Mouse (Mus musculus) heart, postnatal 0 days (tissue): ENCODE results near the gene Gm37240. TPM values are rescaled to one million over a fixed set of nuclear protein-coding genes. Genes with fewer than 3 reads are reported as not detected.

Experiments used
- ATAC-seq: fragments of 200-750 bp; cut with Nextera tagmentation; 2 replicates; pipeline ENCODE4 v1.8.0; 2017; ENCODE audit warnings: low read depth, moderate number of reproducible peaks, moderate library complexity; ENCODE audit not compliant: insufficient read depth
- DNase-seq: peaks from one replicate; pipeline ENCODE4 v3.0.0-alpha.2; 2016; ENCODE audit warnings: low spot score
- H3K27ac ChIP-seq: fragments of 300-500 bp; sonication (generic); 2 replicates; pipeline ENCODE4 v1.5.1; 2014; ENCODE audit warnings: low read depth, mild to moderate bottlenecking
- H3K27me3 ChIP-seq: fragments of 300-500 bp; sonication (generic); 2 replicates; pipeline ENCODE4 v1.6.1; 2014; ENCODE audit warnings: low read length, mixed read lengths; ENCODE audit not compliant: control insufficient read depth, insufficient read depth
- H3K36me3 ChIP-seq: fragments of 300-500 bp; sonication (generic); replicated peaks from 2 replicates; pipeline ENCODE4 v1.6.1; 2014; ENCODE audit warnings: low read length, mixed read lengths; ENCODE audit not compliant: control insufficient read depth, insufficient read depth
- H3K4me1 ChIP-seq: fragments of 300-500 bp; sonication (generic); 2 replicates; pipeline ENCODE4 v1.6.1; 2014; ENCODE audit warnings: antibody characterized with exemption; ENCODE audit not compliant: control insufficient read depth, insufficient read depth
- H3K4me2 ChIP-seq: fragments of 300-500 bp; sonication (generic); 2 replicates; pipeline ENCODE4 v1.6.1; 2014; ENCODE audit warnings: low read depth, mild to moderate bottlenecking, low read length, moderate library complexity
- H3K4me3 ChIP-seq: fragments of 300-500 bp; sonication (generic); 2 replicates; pipeline ENCODE4 v1.5.1; 2014; ENCODE audit warnings: low read depth, low read length
- H3K9ac ChIP-seq: fragments of 300-500 bp; sonication (generic); replicated peaks from 2 replicates; pipeline ENCODE4 v1.6.1; 2014; ENCODE audit warnings: low read depth, low read length, mixed read lengths
- H3K9me3 ChIP-seq: fragments of 300-500 bp; sonication (generic); replicated peaks from 2 replicates; pipeline ENCODE4 v1.6.1; 2016; ENCODE audit warnings: low read length; ENCODE audit not compliant: control insufficient read depth
- CTCF ChIP-seq: IDR thresholded peaks from 2 replicates; pipeline ENCODE4 v1.5.1; 2016; ENCODE audit warnings: antibody characterized with exemption, control low read depth, low read depth
- EP300 ChIP-seq: IDR thresholded peaks from 2 replicates; pipeline ENCODE4 v1.6.1; 2016; ENCODE audit warnings: antibody characterized with exemption, low read depth
- WGBS: fragments of 180-500 bp; shearing (Covaris S2); extraction: QIAGEN DNeasy Blood & Tissue Kit; methylation state at CpG from one replicate; pipeline ENCODE4 v1.1.7; 2014; 5-methylcytosine and 5-hydroxymethylcytosine counted together
- polyA plus RNA-seq: library from polyadenylated mRNA; unstranded; fragments of >200 nt; fragmentation: Nextera tagmentation; extraction: Ambion mirVana; gene quantifications from 2 replicates; pipeline ENCODE4 v1.2.1, GENCODE M21; 2015
- total RNA-seq: library from RNA; depleted of rRNA; stranded (reverse); fragments of >200 nt; gene quantifications from 2 replicates; pipeline ENCODE4 v1.2.3, GENCODE M21; 2014; ENCODE audit warnings: low replicate concordance

The Gm37240 gene
- total and polyA plus RNA-seq, 2 experiments from 2014 or later = 21.7 to 72.1 TPM

- no peak overlapping the region for H3K4me2 ChIP-seq
- no peak overlapping the region for H3K9ac ChIP-seq
- no peaks in the 10 kb centered on the region for H3K9me3 ChIP-seq
- H3K4me1 ChIP-seq = no peaks in the 10 kb centered on the region
- no peak overlapping the region for H3K27ac ChIP-seq
- H3K4me3 ChIP-seq = no peak overlapping the region
- DNase-seq (no peak), ATAC-seq (no peak)
- no peaks in the 10 kb centered on the region for H3K27me3 ChIP-seq
- 89% methylated on average over 2 of the region's 2 CpGs for WGBS
- TF ChIP-seq CTCF (no peak), EP300 (no peak)
- H3K36me3 ChIP-seq = peaks cover 27% of the 10 kb centered on the region
These were observed 1385.2 kb downstream of the Gm37240 start for GRCm38 (mm10) chr3:84502101-84502500.

DNA sequence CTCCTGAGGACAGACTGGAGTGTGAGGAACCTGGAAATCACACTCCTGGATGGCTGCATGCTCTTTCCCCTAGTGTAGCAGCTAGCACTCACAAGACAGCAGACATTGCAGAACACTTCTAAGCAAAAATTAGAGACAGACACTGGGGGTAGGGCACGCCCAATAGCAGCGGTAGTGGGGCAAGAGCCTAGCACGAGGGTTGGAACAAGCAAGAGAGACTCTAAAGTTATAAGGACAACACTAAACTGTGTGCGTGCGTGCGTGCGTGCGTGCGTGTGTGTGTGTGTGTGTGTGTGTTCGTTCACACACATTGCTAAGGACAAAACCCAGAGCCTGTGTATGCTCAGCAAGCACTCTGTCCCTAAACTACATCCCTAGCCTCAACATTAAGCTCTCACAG is 1386.8 kb downstream of the Gm37240 start:
- Histone ChIP-seq H3K27ac (no peak overlapping the region), H3K9me3 (no peaks in the 10 kb centered on the region), H3K4me1 (no peaks in the 10 kb centered on the region), H3K9ac (no peak overlapping the region), H3K27me3 (no peaks in the 10 kb centered on the region), H3K36me3 (peaks cover 37% of the 10 kb centered on the region), H3K4me3 (no peak overlapping the region), H3K4me2 (no peak overlapping the region)
- 90% methylated on average over 10 of the region's 10 CpGs for WGBS
- DNase-seq (no peak), ATAC-seq (no peak)
- no peak for TF ChIP-seq EP300
- TF ChIP-seq CTCF = no peak

DNA sequence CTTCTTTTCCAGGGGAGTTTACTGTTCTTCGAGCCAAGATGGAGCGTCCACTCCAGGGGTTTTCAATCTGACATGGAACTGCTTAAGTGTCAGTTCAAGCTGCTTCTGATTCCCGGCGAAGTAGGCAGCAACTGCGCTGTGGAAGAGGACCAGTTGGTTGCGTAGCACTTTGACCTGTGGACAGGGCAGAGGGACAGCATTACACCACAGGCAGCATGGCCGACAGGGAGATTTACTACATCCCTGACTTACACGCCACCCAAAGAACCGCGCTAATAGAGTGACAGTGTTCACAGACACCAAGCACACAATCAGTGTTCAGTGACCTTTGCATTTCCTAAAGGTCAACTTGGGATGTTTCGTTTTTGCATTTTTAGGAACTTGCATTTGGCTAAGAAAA is 1389.6 kb downstream of the Gm37240 start:
- peaks cover 29% of the 10 kb centered on the region for H3K36me3 ChIP-seq
- 83% methylated on average over 11 of the region's 11 CpGs for WGBS
- H3K9ac ChIP-seq = no peak overlapping the region
- TF ChIP-seq CTCF (no peak), EP300 (no peak)
- no peak overlapping the region for H3K4me3 ChIP-seq
- H3K4me2 ChIP-seq = no peak overlapping the region
- ATAC-seq (no peak), DNase-seq (no peak)
- no peaks in the 10 kb centered on the region for H3K27me3 ChIP-seq
- no peaks in the 10 kb centered on the region for H3K4me1 ChIP-seq
- H3K9me3 ChIP-seq = no peaks in the 10 kb centered on the region
- no peak overlapping the region for H3K27ac ChIP-seq

DNA sequence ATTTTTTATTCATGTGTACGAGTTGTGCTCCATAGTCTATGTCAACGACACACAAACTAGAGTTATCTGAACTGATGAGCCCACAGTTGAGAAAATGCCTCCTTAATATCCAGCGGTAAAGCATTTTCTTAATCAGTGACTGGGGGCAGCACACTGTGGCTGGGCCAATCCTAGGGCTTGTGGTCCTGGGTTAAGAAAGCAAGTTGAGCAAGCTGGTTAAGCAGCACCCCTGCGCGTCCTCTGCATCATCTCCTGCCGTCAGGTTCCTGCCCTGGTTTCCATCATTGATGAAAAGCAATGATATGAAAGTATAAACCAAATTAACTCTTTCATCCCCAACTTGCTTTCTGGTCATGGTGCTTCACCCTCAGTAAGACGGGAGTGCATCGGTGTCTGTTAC is 1394.7 kb downstream of the Gm37240 start:
- WGBS = 89% methylated on average over 8 of the region's 8 CpGs
- TF ChIP-seq EP300 (no peak), CTCF (no peak)

GRCm38 (mm10) chr3:84492148-84492547 is 1395.2 kb downstream of the Gm37240 start:
- Histone ChIP-seq H3K4me1 (0 out of 2 replicates have a peak, but pooled peaks cover 6% of the 10 kb centered on the region), H3K27me3 (no peaks in the 10 kb centered on the region), H3K4me2 (no peak overlapping the region), H3K9me3 (no peaks in the 10 kb centered on the region), H3K4me3 (no peak overlapping the region), H3K9ac (no peak overlapping the region), H3K36me3 (peaks cover 19% of the 10 kb centered on the region), H3K27ac (no peak overlapping the region)
- ATAC-seq (no peak), DNase-seq (no peak)
- WGBS = 74% methylated on average over 4 of the region's 4 CpGs
- TF ChIP-seq CTCF (no peak), EP300 (no peak)

More for the DNA sequence above, 1394.7 kb downstream of the Gm37240 start:
- no peak overlapping the region for H3K9ac ChIP-seq
- peaks cover 22% of the 10 kb centered on the region for H3K36me3 ChIP-seq
- no peak for ATAC-seq
- no peak for DNase-seq
- H3K27ac ChIP-seq = no peak overlapping the region
- 0 out of 2 replicates have a peak, but pooled peaks cover 6% of the 10 kb centered on the region for H3K4me1 ChIP-seq
- no peak overlapping the region for H3K4me2 ChIP-seq
- no peaks in the 10 kb centered on the region for H3K27me3 ChIP-seq
- H3K9me3 ChIP-seq = no peaks in the 10 kb centered on the region
- no peak overlapping the region for H3K4me3 ChIP-seq

DNA sequence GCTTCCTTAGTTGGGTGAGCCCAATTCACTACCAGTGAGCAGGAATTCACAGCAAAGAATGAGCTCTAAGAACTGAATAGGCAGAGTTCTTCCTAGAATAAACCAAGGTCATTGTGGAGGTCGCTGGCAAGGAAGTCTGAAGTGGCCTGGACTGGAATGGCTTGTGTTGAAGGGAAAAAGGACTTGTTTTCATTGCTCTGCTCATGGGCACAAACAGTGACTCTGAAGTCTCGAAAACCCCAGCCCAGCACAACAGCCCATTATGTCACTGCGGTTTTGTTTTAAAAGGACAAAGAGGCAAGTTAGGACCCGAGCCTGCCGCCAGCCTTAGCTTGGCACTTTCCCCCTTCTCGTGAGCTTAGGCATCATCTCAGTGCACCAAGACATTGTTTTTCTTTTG is 1398.6 kb downstream of the Gm37240 start:
- H3K9ac ChIP-seq = no peak overlapping the region
- no peak for DNase-seq
- H3K9me3 ChIP-seq = no peaks in the 10 kb centered on the region
- TF ChIP-seq EP300 (no peak), CTCF (no peak)
- H3K4me1 ChIP-seq = 0 out of 2 replicates have a peak, but pooled peaks cover 6% of the 10 kb centered on the region
- no peak overlapping the region for H3K27ac ChIP-seq
- H3K36me3 ChIP-seq = peaks cover 7% of the 10 kb centered on the region; the same call in 1 of the 2 replicates
- no peaks in the 10 kb centered on the region for H3K27me3 ChIP-seq
- ATAC-seq = no peak
- no peak overlapping the region for H3K4me2 ChIP-seq
- no peak overlapping the region for H3K4me3 ChIP-seq
- WGBS = 51% methylated on average over 6 of the region's 6 CpGs
